Mouse (Mus musculus) lung, embryonic 15.5 days (tissue): Measurements from ENCODE around the gene Gm10306. TPM values are rescaled to one million over a fixed set of nuclear protein-coding genes. Genes with fewer than 3 reads are reported as not detected.

Experiments
- ATAC-seq: fragments of 200-750 bp; cut with Nextera tagmentation; 2 replicates; pipeline ENCODE4 v1.8.0; 2017; ENCODE audit warnings: moderate number of reproducible peaks, borderline replicate concordance; ENCODE audit not compliant: low FRiP score, low TSS enrichment; ENCODE audit errors: extremely low read depth
- H3K27ac ChIP-seq: fragments of 300-500 bp; sonication (generic); 2 replicates; pipeline ENCODE4 v1.5.1; 2015; ENCODE audit warnings: moderate library complexity, mild to moderate bottlenecking, inconsistent platforms
- H3K27me3 ChIP-seq: fragments of 300-500 bp; sonication (generic); 2 replicates; pipeline ENCODE4 v1.6.1; 2015; ENCODE audit warnings: inconsistent platforms
- H3K36me3 ChIP-seq: fragments of 300-500 bp; sonication (generic); 2 replicates; pipeline ENCODE4 v1.6.1; 2015; ENCODE audit warnings: inconsistent platforms
- H3K4me1 ChIP-seq: fragments of 300-500 bp; sonication (generic); 2 replicates; pipeline ENCODE4 v1.6.1; 2015; ENCODE audit warnings: inconsistent platforms
- H3K4me2 ChIP-seq: fragments of 300-500 bp; sonication (generic); 2 replicates; pipeline ENCODE4 v1.6.1; 2015; ENCODE audit warnings: inconsistent platforms, mild to moderate bottlenecking, moderate library complexity
- H3K4me3 ChIP-seq: fragments of 300-500 bp; sonication (generic); 2 replicates; pipeline ENCODE4 v1.5.1; 2015; ENCODE audit warnings: mild to moderate bottlenecking, inconsistent platforms
- H3K9ac ChIP-seq: fragments of 300-500 bp; sonication (generic); 2 replicates; pipeline ENCODE4 v1.6.1; 2015; ENCODE audit warnings: inconsistent platforms
- H3K9me3 ChIP-seq: fragments of 300-500 bp; sonication (generic); 2 replicates; pipeline ENCODE4 v1.6.1; 2016; ENCODE audit warnings: inconsistent platforms
- WGBS: fragments of 180-500 bp; shearing (Covaris S2); methylation state at CpG from one replicate; pipeline ENCODE4 v1.1.7; 2015; 5-methylcytosine and 5-hydroxymethylcytosine counted together
- polyA plus RNA-seq: library from polyadenylated mRNA; unstranded; fragments of >200 nt; fragmentation: Nextera tagmentation; extraction: Ambion mirVana; gene quantifications from 2 replicates; pipeline ENCODE4 v1.2.1, GENCODE M21; 2015

Gene Gm10306
- polyA plus RNA-seq = not detected in 2 replicates

DNA sequence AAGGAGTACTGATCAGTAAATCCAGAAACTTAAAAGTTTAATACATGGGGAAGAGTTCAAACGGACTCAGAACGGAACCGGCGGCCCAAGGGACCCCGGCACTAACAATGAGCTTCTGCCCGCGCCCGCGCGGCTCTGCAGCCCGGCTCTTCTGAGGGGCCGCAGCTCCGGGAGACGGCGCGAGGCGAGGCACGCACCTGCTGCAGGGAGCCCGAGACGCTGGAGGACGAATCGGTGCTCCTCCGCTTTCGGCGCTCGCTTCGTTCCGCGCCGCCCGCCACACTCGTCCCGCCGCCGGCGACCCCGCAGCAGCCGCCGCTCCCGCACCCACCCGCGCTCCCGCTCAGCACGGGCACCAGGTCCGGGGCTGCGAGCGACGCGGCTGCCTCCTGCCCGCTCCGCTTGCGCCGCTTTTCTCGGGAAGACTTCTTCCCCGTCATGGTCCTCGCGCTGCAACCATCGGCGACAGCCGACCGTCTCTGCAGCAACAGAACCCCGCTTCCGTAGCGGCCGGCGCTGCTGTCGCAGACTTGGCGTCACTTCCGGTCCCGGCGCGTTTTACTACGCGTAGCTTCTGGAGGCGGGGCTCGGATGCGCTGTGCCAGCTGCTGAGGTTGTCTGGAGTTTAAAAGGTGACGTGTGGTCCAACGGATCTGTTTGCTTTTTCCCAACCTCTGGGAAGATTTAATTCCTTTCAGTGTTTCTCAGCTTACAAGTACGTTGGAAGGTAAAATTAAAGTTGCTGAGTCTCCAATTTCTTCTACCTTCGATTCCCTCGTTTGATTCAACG is at the start of gene Gm10306, which contains the start of gene Caap1:
TSS of gene Gm10306 (plus strand) at position 282 of the 790 bp plus-strand sequence.
TSS of gene Caap1 (minus strand) at position 532 of the 790 bp plus-strand sequence.
- WGBS = 1% methylated on average over 83 of the region's 83 CpGs
- peak; percentile 97 for ATAC-seq
- H3K27me3 ChIP-seq = no peaks in the 10 kb centered on the region

DNA sequence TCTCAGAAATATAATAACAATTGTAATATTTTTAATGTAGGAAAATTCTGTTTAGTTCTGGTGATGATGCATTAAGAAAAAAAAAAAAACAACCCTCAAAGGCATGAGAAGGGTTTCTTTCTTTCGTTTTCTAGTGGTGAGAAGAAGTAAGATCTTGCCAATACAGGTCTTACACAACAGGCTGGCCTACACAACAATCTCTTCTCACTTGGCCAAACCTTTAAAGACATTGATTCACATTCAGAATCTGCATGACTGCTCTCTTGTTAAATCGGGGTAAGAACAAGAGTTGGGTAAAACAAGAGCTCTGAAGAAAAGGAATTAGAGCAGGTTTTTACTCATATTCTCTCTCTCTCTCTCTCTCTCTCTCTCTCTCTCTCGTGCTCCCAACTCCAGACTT is 41.0 kb upstream of the Gm10306 start:
- Histone ChIP-seq H3K9ac (no peak overlapping the region), H3K27me3 (no peaks in the 10 kb centered on the region), H3K27ac (no peak overlapping the region), H3K4me3 (no peak overlapping the region), H3K4me1 (no peaks in the 10 kb centered on the region), H3K9me3 (no peaks in the 10 kb centered on the region), H3K4me2 (no peak overlapping the region), H3K36me3 (peaks cover 3% of the 10 kb centered on the region; the same call in 1 of the 2 replicates)
- 86% methylated on average over 3 of the region's 3 CpGs for WGBS
- no peak for ATAC-seq

More for the DNA sequence above, at the start of gene Gm10306, which contains the start of gene Caap1:
- Histone ChIP-seq H3K9me3 (no peaks in the 10 kb centered on the region), H3K4me1 (peaks cover 11% of the 10 kb centered on the region), H3K36me3 (no peaks in the 10 kb centered on the region), H3K4me2 (peak within 1 kb of the TSS; percentile 65), H3K9ac (peak within 1 kb of the TSS; percentile 83), H3K27ac (peak within 1 kb of the TSS; percentile 80), H3K4me3 (peak within 1 kb of the TSS; percentile 99)

DNA sequence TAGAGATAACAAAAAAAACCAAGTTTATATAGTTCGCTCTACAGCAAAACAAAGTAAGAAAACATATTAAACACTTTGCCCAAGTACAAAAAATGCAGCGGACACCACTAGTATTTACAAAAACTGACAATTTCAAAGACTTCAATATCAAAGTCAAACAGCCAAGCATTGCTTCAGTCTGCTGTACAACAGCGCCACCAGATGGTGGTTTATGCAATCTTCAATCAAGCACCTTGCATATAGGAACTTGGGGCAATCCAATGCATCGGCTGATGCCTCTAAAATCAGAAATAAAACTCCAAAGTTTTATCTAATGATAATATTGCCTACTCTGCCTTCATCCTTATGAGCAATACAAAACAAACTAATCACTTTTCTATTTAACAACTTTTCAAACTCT is 38.7 kb upstream of the Gm10306 start:
- Histone ChIP-seq H3K4me2 (no peak overlapping the region), H3K9me3 (no peaks in the 10 kb centered on the region), H3K4me3 (no peak overlapping the region), H3K36me3 (no peaks in the 10 kb centered on the region), H3K27me3 (no peaks in the 10 kb centered on the region), H3K4me1 (no peaks in the 10 kb centered on the region), H3K9ac (no peak overlapping the region), H3K27ac (no peak overlapping the region)
- no peak for ATAC-seq
- 62% methylated on average over 4 of the region's 4 CpGs for WGBS

DNA sequence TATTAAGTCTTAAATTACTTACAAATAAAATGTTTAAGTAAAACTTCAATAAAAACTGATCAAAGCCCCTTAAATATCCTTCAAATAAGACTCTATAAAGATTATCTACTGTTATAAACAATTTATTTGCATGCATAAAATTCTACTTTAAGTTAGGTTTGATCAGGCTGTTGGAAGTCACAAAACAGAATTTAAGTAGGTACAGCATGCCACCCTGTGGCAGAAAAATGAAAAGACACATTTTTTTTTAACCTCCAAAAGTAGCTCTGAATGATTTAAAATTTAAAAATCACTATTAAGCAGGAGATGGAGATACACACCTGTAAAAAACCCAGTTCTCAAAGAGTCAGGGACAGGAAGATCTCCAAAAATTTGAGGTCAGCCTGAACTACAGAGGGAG is 33.0 kb upstream of the Gm10306 start:
- no peak overlapping the region for H3K27ac ChIP-seq
- no peak for ATAC-seq
- H3K27me3 ChIP-seq = no peaks in the 10 kb centered on the region
- no peaks in the 10 kb centered on the region for H3K4me1 ChIP-seq
- no peaks in the 10 kb centered on the region for H3K9me3 ChIP-seq
- H3K9ac ChIP-seq = no peak overlapping the region
- no peaks in the 10 kb centered on the region for H3K36me3 ChIP-seq
- no peak overlapping the region for H3K4me3 ChIP-seq
- no peak overlapping the region for H3K4me2 ChIP-seq

DNA sequence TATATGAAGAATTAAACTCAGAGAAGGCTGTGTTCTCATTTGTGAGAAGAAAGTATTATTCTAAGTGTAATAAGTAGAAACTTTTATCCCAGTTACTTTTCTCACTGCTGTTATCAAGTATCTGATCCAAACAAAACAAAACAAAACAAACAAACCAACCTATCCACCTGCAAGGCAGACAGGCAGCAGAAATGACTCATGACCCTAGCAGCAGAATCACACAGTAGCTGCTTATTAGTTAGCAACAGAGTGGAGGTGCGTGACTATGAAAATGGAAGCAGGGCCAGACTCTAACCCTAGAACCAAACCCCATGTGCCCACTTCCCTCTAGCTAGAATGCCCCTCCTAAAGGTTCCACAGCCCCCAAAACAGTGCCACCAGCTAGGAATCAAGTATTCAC is 26.9 kb upstream of the Gm10306 start:
- H3K4me3 ChIP-seq = no peak overlapping the region
- no peak overlapping the region for H3K9ac ChIP-seq
- ATAC-seq = no peak
- H3K27me3 ChIP-seq = no peaks in the 10 kb centered on the region
- H3K9me3 ChIP-seq = no peaks in the 10 kb centered on the region
- H3K4me1 ChIP-seq = no peaks in the 10 kb centered on the region
- 96% methylated on average over 1 of the region's 1 CpGs for WGBS
- H3K4me2 ChIP-seq = no peak overlapping the region
- H3K36me3 ChIP-seq = no peaks in the 10 kb centered on the region
- H3K27ac ChIP-seq = no peak overlapping the region

- Histone ChIP-seq H3K9ac (no peak overlapping the region), H3K27me3 (no peaks in the 10 kb centered on the region), H3K36me3 (peaks cover 9% of the 10 kb centered on the region; the same call in 1 of the 2 replicates), H3K9me3 (no peaks in the 10 kb centered on the region), H3K4me2 (no peak overlapping the region), H3K4me3 (no peak overlapping the region), H3K4me1 (no peaks in the 10 kb centered on the region), H3K27ac (no peak overlapping the region)
- ATAC-seq = no peak
Measured at GRCm38 (mm10) chr4:94533205-94533604, 23.1 kb upstream of the Gm10306 start.

- no peaks in the 10 kb centered on the region for H3K27me3 ChIP-seq
- H3K9me3 ChIP-seq = no peaks in the 10 kb centered on the region
- H3K27ac ChIP-seq = no peak overlapping the region
- no peak for ATAC-seq
- H3K36me3 ChIP-seq = peaks cover 23% of the 10 kb centered on the region; the same call in 1 of the 2 replicates
- no peak overlapping the region for H3K9ac ChIP-seq
- H3K4me2 ChIP-seq = no peak overlapping the region
- H3K4me3 ChIP-seq = no peak overlapping the region
- 84% methylated on average over 4 of the region's 4 CpGs for WGBS
- H3K4me1 ChIP-seq = no peaks in the 10 kb centered on the region
Measured at GRCm38 (mm10) chr4:94543041-94543440, 13.3 kb upstream of the Gm10306 start.

- WGBS = 83% methylated on average over 7 of the region's 7 CpGs
- H3K9ac ChIP-seq = no peak overlapping the region
- H3K4me2 ChIP-seq = no peak overlapping the region
- H3K27ac ChIP-seq = no peak overlapping the region
- no peak overlapping the region for H3K4me3 ChIP-seq
- H3K4me1 ChIP-seq = no peaks in the 10 kb centered on the region
- peaks cover 19% of the 10 kb centered on the region; the same call in 1 of the 2 replicates for H3K36me3 ChIP-seq
- no peak for ATAC-seq
- H3K27me3 ChIP-seq = no peaks in the 10 kb centered on the region
- H3K9me3 ChIP-seq = no peaks in the 10 kb centered on the region
Measured at GRCm38 (mm10) chr4:94544321-94544720, 12.0 kb upstream of the Gm10306 start.

DNA sequence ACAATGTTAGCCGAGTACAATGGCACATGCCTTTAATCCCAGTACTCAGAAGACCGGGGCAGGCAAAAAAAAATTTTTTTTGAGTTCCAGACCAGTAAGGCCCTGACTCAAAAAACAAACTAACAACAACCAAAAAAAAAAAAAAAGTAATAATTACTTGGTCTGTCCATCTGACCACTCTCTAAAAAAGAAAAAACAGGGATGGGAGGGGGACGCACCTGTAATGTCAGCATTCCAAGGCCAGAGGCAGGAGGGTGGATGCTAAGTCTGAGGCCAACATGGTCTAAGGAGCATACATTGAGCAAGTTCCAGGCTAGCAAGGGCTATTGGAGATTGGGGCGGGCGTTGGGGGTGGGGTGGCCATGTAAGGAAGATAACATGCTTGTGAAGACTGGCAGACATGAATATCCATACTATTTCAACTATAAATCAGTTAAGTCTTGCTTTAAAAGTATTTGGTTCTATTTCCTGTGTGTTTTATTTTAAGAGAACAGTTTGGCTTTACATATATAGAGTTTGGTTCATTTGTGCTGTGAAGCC is 1.3 kb upstream of the Gm10306 start:
- WGBS = 88% methylated on average over 5 of the region's 5 CpGs
- Histone ChIP-seq H3K9me3 (no peaks in the 10 kb centered on the region), H3K4me1 (peaks cover 11% of the 10 kb centered on the region), H3K4me3 (peak overlapping the region; percentile 99), H3K4me2 (peak overlapping the region; percentile 65), H3K27me3 (no peaks in the 10 kb centered on the region), H3K27ac (no peak overlapping the region), H3K9ac (no peak overlapping the region), H3K36me3 (no peaks in the 10 kb centered on the region)
- no peak for ATAC-seq

DNA sequence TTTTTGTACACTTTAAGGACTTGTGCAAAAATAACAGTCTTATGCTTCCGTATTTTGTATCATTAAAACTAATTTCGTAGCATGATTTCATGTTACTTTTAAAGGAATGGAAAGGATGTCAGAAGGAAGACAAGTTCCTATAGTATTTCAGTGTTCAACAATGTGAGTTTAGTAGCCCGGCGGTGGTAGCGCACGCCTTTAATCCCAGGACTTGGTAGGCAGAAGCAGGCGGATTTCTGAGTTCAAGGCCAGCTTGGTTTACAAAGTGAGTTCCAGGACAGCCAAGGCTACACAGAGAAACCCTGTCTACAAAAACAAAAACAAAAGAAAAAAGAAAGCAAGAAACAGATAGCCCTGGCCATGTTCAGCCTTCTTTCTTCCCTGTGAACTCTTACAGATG is 799 bp downstream of the Gm10306 start:
- Histone ChIP-seq H3K27me3 (no peaks in the 10 kb centered on the region), H3K4me2 (peak overlapping the region; percentile 65), H3K27ac (no peak overlapping the region), H3K4me1 (peaks cover 11% of the 10 kb centered on the region), H3K9me3 (no peaks in the 10 kb centered on the region), H3K9ac (no peak overlapping the region), H3K36me3 (no peaks in the 10 kb centered on the region), H3K4me3 (no peak overlapping the region)
- ATAC-seq = no peak
- WGBS = 70% methylated on average over 7 of the region's 7 CpGs

- Histone ChIP-seq H3K9me3 (no peaks in the 10 kb centered on the region), H3K9ac (no peak overlapping the region), H3K36me3 (no peaks in the 10 kb centered on the region), H3K4me3 (no peak overlapping the region), H3K4me1 (peaks cover 11% of the 10 kb centered on the region), H3K27ac (no peak overlapping the region), H3K27me3 (no peaks in the 10 kb centered on the region), H3K4me2 (no peak overlapping the region)
- no peak for ATAC-seq
- WGBS = 54% methylated on average over 2 of the region's 2 CpGs
Measured at GRCm38 (mm10) chr4:94559266-94559665, 2.9 kb downstream of the Gm10306 start.

DNA sequence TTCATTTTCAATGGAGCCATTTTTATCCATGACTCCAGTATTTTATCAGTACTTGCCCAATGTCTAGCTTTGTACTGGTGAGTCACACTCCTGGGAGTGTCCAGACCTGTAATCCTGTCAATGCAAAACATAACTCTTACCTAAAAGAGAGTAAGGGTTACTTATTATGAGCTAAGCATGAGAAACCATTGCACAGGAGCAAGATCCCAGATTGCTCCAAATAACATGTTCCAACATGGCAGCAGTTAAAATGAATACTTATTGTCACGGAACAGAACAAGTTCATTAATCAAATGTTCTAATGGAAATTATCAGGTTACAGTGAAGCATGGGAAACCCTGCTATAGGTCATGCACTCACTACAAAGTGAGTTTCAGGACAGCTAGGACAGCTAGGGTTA is 4.0 kb downstream of the Gm10306 start:
- Histone ChIP-seq H3K27me3 (no peaks in the 10 kb centered on the region), H3K4me2 (no peak overlapping the region), H3K4me3 (no peak overlapping the region), H3K27ac (no peak overlapping the region), H3K9me3 (no peaks in the 10 kb centered on the region), H3K36me3 (no peaks in the 10 kb centered on the region), H3K9ac (no peak overlapping the region), H3K4me1 (peaks cover 5% of the 10 kb centered on the region)
- WGBS = 77% methylated on average over 1 of the region's 1 CpGs
- no peak for ATAC-seq
